Mouse (Mus musculus) forebrain, postnatal 0 days (tissue): ENCODE measurements around the gene Vmn1r55. TPM values are rescaled to one million over a fixed set of nuclear protein-coding genes. Genes with fewer than 3 reads are reported as not detected.

Source experiments
- ATAC-seq: fragments of 200-750 bp; cut with Nextera tagmentation; 2 replicates; pipeline ENCODE4 v1.8.0; 2017; ENCODE audit warnings: mild to moderate bottlenecking, moderate library complexity
- DNase-seq: peaks from one replicate; pipeline ENCODE4 v3.0.0-alpha.2; 2015
- H3K27ac ChIP-seq: fragments of 300-500 bp; sonication (generic); 2 replicates; pipeline ENCODE4 v1.5.1; 2014; ENCODE audit warnings: low read depth, mild to moderate bottlenecking, antibody characterized with exemption, low read length, moderate library complexity, mixed read lengths
- H3K27me3 ChIP-seq: fragments of 300-500 bp; sonication (generic); 2 replicates; pipeline ENCODE4 v1.6.1; 2014; ENCODE audit warnings: mild to moderate bottlenecking, low read length, mixed read lengths; ENCODE audit not compliant: insufficient read depth
- H3K36me3 ChIP-seq: fragments of 300-500 bp; sonication (generic); 2 replicates; pipeline ENCODE4 v1.6.1; 2014; ENCODE audit warnings: mild to moderate bottlenecking, moderate library complexity; ENCODE audit not compliant: insufficient read depth
- H3K4me1 ChIP-seq: fragments of 300-500 bp; sonication (generic); 2 replicates; pipeline ENCODE4 v1.6.1; 2014; ENCODE audit warnings: antibody characterized with exemption; ENCODE audit not compliant: insufficient read depth
- H3K4me2 ChIP-seq: fragments of 300-500 bp; sonication (generic); 2 replicates; pipeline ENCODE4 v1.6.1; 2014; ENCODE audit warnings: low read depth, mild to moderate bottlenecking, moderate library complexity
- H3K4me3 ChIP-seq: fragments of 300-500 bp; sonication (generic); 2 replicates; pipeline ENCODE4 v1.5.1; 2014; ENCODE audit warnings: low read depth, low read length, mixed read lengths
- H3K9ac ChIP-seq: fragments of 300-500 bp; sonication (generic); 2 replicates; pipeline ENCODE4 v1.6.1; 2014; ENCODE audit warnings: mild to moderate bottlenecking
- H3K9me3 ChIP-seq: fragments of 300-500 bp; sonication (generic); 2 replicates; pipeline ENCODE4 v1.6.1; 2016; ENCODE audit warnings: low read length
- CTCF ChIP-seq: sonication (generic); IDR thresholded peaks from 2 replicates; pipeline ENCODE4 v1.5.1; 2016; ENCODE audit warnings: antibody characterized with exemption, control low read depth, low read depth
- WGBS: fragments of 180-500 bp; shearing (Covaris S2); extraction: QIAGEN DNeasy Blood & Tissue Kit; methylation state at CpG from one replicate; pipeline ENCODE4 v1.1.7; 2014; 5-methylcytosine and 5-hydroxymethylcytosine counted together
- polyA plus RNA-seq: library from polyadenylated mRNA; unstranded; fragments of >200 nt; fragmentation: Nextera tagmentation; extraction: Ambion mirVana; gene quantifications from 2 replicates; pipeline ENCODE4 v1.2.1, GENCODE M21; 2015
- total RNA-seq: library from RNA; depleted of rRNA; stranded (reverse); fragments of >200 nt; gene quantifications from 2 replicates; pipeline ENCODE4 v1.2.3, GENCODE M21; 2014

The Vmn1r55 gene
- total and polyA plus RNA-seq, 2 experiments from 2014 or later = not detected

DNA sequence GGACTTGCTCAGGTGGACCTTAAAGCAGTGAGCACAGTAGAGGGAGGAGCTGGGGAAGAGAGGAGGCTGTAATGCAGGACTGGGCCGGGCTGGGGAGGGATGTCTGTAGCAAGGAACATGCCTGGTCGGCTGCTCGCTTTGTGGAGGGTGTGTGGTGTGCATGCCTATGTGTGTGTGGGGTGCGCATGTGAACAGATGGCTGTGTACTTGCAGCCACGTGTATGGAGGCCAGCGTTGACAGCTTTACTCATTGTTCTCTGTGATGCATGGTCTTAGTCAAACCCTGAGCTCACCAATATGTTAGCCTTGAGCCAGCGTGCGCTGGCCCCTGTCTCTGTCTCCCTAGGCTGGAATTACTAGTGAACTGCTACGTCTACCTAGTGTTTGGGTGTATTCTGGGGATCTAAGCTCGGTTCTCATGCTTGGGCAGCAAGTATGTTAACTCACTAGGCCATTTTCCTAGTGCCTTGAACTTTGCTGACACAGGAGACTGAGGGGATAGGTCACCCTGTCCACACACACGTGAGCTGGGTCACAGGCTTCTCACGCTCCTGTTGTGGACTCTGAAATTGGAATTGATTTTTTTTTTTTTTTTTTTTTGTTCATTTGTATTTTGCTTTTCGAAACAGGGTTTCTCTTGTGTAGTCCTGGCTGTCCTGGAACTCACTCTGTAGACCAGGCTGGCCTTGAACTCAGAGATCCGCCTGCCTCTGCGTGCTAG lies 58.3 kb downstream of the Vmn1r55 start:
- H3K9me3 ChIP-seq = no peaks in the 10 kb centered on the region
- H3K4me2 ChIP-seq = no peak overlapping the region
- no peak overlapping the region for H3K27ac ChIP-seq
- H3K4me1 ChIP-seq = no peaks in the 10 kb centered on the region
- ATAC-seq = no peak
- peaks cover 59% of the 10 kb centered on the region for H3K36me3 ChIP-seq
- H3K27me3 ChIP-seq = no peaks in the 10 kb centered on the region
- no peak overlapping the region for H3K4me3 ChIP-seq
- no peak for TF ChIP-seq CTCF
- no peak for DNase-seq
- WGBS = 89% methylated on average over 15 of the region's 15 CpGs
- no peak overlapping the region for H3K9ac ChIP-seq

DNA sequence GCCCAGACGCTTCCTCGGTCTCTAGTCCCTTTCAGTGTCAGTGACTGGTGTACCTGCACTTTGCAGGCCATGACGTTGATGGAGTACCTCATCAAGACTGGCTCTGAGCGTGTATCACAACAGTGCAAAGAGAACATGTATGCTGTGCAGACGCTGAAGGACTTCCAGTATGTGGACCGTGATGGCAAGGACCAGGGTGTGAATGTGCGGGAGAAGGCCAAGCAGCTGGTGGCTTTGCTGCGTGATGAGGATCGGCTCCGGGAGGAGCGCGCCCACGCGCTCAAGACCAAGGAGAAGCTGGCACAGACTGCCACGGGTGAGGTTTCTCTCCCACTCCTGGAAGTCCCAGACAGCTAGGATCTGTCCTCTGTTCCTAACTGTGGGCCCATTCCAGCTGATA lies 59.6 kb downstream of the Vmn1r55 start:
- no peak for ATAC-seq
- no peak for DNase-seq
- WGBS = 96% methylated on average over 15 of the region's 15 CpGs
- H3K9ac ChIP-seq = no peak overlapping the region
- no peak overlapping the region for H3K4me3 ChIP-seq
- H3K4me1 ChIP-seq = no peaks in the 10 kb centered on the region
- H3K4me2 ChIP-seq = no peak overlapping the region
- no peaks in the 10 kb centered on the region for H3K27me3 ChIP-seq
- no peak overlapping the region for H3K27ac ChIP-seq
- no peaks in the 10 kb centered on the region for H3K9me3 ChIP-seq
- peaks cover 50% of the 10 kb centered on the region for H3K36me3 ChIP-seq
- no peak for TF ChIP-seq CTCF

DNA sequence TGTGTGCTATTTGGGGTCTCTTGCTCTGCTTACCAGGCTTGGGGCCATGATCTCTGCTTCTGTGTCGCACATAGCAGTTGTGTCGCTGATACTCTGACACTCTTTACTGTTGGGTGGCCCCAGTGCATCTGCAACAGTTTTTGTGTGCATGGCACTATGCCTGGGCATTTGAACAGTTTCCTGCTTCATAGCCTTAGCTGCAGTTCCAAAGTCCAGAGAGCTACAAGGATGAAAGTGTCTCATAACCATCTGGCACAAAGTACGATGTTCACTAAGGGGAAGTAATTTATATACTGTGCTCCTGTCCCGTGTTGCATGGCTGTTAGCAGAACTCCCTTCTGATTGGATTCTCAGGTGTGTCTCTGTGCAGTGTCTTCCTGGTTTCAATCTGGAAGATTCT lies 61.6 kb downstream of the Vmn1r55 start:
- Histone ChIP-seq H3K4me2 (no peak overlapping the region), H3K27ac (no peak overlapping the region), H3K4me3 (no peak overlapping the region), H3K36me3 (peaks cover 38% of the 10 kb centered on the region), H3K4me1 (no peaks in the 10 kb centered on the region), H3K9me3 (no peaks in the 10 kb centered on the region), H3K27me3 (no peaks in the 10 kb centered on the region), H3K9ac (no peak overlapping the region)
- no peak for TF ChIP-seq CTCF
- 84% methylated on average over 4 of the region's 4 CpGs for WGBS
- DNase-seq = no peak
- no peak for ATAC-seq

DNA sequence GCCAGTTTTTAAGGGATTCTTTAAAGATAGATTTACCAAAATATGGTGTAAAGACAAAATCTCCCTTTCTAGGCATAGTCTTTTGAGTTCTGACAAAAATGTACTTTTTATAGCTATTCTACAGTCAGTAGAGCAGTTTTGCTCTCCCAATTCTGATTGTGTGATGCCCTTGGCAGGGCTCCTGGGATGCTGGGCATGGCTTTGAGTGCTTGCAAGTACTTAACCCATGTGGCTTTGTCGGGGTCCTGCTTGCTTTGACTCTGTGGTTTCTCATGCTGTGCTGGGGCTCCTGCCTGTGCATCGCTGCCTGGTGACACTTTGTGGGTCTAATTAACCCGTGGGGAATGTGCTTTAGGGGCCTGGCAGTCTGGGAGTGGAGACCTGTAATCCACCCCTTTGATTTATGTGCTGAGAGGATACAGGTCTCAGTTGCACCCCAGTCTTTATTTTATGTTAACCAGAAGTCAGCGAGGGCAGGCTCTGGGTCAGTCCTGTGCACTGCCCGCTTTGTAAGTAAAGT lies 62.5 kb downstream of the Vmn1r55 start:
- no peak overlapping the region for H3K4me3 ChIP-seq
- H3K36me3 ChIP-seq = peaks cover 35% of the 10 kb centered on the region
- H3K4me2 ChIP-seq = no peak overlapping the region
- no peak for DNase-seq
- 74% methylated on average over 5 of the region's 5 CpGs for WGBS
- no peaks in the 10 kb centered on the region for H3K4me1 ChIP-seq
- no peak for TF ChIP-seq CTCF
- no peak for ATAC-seq
- no peak overlapping the region for H3K9ac ChIP-seq
- no peaks in the 10 kb centered on the region for H3K9me3 ChIP-seq
- no peak overlapping the region for H3K27ac ChIP-seq
- no peaks in the 10 kb centered on the region for H3K27me3 ChIP-seq

DNA sequence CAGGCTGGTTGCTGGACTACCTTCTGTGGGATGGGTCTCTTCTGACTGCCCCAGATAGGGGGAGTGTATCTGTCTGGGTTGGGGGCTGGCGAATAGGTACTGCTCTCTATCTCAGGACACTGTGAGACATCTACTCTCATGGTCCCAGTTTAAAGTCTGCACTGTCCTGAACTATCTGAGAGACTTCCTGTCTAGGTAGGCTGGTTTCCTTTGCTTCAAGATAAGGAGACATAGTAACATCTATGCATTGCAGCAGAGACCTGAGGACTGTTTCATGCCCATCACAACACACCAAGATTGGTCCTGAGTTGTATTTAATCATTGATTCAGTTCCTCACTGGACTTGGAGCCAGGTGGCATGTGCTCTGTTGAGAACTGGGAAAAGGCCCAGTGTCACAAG lies 64.0 kb downstream of the Vmn1r55 start:
- H3K27me3 ChIP-seq = no peaks in the 10 kb centered on the region
- no peak for ATAC-seq
- no peak overlapping the region for H3K27ac ChIP-seq
- WGBS = 90% methylated on average over 1 of the region's 1 CpGs
- peaks cover 29% of the 10 kb centered on the region for H3K36me3 ChIP-seq
- no peak overlapping the region for H3K9ac ChIP-seq
- no peak overlapping the region for H3K4me3 ChIP-seq
- H3K4me2 ChIP-seq = no peak overlapping the region
- H3K9me3 ChIP-seq = no peaks in the 10 kb centered on the region
- no peak for TF ChIP-seq CTCF
- H3K4me1 ChIP-seq = 0 out of 2 replicates have a peak, but pooled peaks cover 8% of the 10 kb centered on the region
- no peak for DNase-seq

DNA sequence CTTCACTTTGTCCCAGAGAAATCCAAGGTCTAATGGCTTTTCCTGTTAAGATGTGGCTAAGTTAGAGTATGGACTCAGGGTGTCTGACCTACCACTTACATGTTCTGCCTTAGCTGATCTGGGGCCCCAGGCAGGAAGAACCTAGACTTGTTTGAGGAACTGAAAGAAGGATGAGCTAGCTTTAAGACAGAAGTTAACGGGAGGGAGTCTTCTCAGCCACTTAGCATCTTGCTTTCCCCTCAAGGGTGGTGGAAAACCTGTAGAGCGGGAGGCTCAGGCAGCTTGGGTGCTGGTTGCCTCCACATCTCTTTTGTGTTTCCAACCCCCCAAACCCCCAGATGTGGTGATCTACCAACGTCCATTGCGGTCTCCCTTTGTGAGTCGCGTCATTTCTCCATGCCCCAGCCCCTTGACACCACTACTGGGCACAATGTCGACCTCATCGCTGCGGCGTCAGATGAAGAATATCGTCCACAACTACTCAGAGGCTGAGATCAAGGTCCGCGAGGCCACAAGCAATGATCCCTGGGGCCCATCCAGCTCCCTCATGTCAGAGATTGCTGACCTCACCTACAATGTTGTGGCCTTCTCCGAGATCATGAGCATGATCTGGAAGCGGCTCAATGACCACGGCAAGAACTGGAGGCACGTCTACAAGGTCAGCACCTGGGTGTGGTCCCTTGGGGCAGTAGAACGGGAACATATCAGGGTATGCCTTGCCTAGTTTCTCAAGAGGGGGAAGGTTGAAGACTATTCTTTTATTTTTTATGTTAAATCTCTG lies 66.0 kb downstream of the Vmn1r55 start:
- WGBS = 93% methylated on average over 18 of the region's 18 CpGs
- TF ChIP-seq CTCF = no peak
- Histone ChIP-seq H3K36me3 (peaks cover 22% of the 10 kb centered on the region), H3K4me3 (no peak overlapping the region), H3K27me3 (no peaks in the 10 kb centered on the region), H3K4me2 (no peak overlapping the region), H3K9ac (no peak overlapping the region), H3K4me1 (0 out of 2 replicates have a peak, but pooled peaks cover 8% of the 10 kb centered on the region), H3K27ac (no peak overlapping the region), H3K9me3 (no peaks in the 10 kb centered on the region)
- DNase-seq (no peak), ATAC-seq (no peak)

DNA sequence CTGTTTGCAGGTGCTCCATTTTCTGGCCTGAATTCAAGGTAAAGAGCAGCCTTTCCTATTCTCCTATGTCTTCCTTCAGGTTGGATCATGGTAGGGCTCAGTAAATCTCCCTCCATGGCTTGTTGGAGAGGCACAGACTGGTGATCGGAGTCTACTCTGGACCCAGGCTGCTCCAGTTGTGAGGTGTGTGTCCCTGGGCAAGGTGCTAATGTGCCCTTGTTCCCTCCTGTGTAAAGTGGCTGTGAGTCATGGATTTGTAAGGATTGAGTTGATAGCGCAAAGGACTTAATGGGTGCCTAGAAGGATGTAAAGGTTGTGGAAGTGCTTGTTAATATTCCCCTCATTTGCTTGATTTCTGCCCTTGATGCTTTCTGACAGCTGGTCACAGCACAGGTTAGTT lies 67.5 kb downstream of the Vmn1r55 start:
- peaks cover 26% of the 10 kb centered on the region for H3K36me3 ChIP-seq
- no peak overlapping the region for H3K27ac ChIP-seq
- no peak for TF ChIP-seq CTCF
- no peak overlapping the region for H3K9ac ChIP-seq
- DNase-seq (no peak), ATAC-seq (no peak)
- WGBS = 99% methylated on average over 2 of the region's 2 CpGs
- 0 out of 2 replicates have a peak, but pooled peaks cover 8% of the 10 kb centered on the region for H3K4me1 ChIP-seq
- H3K4me3 ChIP-seq = no peak overlapping the region
- no peaks in the 10 kb centered on the region for H3K27me3 ChIP-seq
- no peaks in the 10 kb centered on the region for H3K9me3 ChIP-seq
- no peak overlapping the region for H3K4me2 ChIP-seq
